Mouse (Mus musculus) kidney, adult 2 months (tissue): ENCODE measurements around the gene Mamstr.

ENCODE experiments used
- CTCF ChIP-seq: fragments of 200-500 bp; conservative IDR thresholded peaks from 2 replicates; pipeline ENCODE4 v1.5.1; 2011; ENCODE audit warnings: low read depth, mild to moderate bottlenecking, control low read depth, low read length, moderate library complexity, mixed read lengths; ENCODE audit not compliant: insufficient read depth, insufficient read length
- POLR2A ChIP-seq: fragments of 200-500 bp; IDR thresholded peaks from one replicate; pipeline ENCODE4 v1.6.1; 2011; ENCODE audit warnings: low read depth, low read length, control low read depth

GRCm38 (mm10) chr7:45660746-45661478 is 21.1 kb downstream of the Mamstr start:
- TF ChIP-seq CTCF (no peak), POLR2A (no peak)
